ENCODE assay signal across 8 mouse cellular contexts in the genomic region with DNA sequence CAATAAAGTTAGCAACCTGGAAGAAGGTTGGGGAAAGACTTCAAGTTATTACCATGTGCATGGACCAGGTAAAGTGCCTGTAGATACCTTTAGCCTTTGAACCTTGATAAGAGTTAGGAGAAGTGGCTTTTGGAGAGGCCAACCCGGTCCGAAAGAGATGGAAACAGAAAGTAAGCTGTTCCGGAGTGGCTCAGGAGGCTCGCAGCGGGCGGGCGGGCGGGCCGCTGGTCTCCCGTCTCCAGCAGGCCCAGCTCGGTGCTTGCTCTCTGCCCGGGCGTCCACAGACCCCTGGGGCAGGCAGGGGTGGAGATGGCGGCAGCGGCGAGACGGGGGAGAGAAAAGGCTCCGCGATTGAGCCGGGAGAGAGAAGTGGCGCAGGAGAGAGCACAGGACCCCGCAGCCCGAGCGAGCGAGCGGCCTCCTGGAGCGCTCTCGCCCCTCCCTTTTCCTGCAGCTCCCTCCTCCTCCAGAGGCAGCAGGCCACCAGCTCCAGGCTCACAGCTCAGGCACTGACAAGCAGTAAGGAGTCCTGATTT. TPM values are rescaled to one million over a fixed set of nuclear protein-coding genes. Genes with fewer than 3 reads are reported as not detected.
DNase-seq lines count a peak whose midpoint lies in the region; ATAC-seq lines count a peak whose summit lies in the region.

A gene (minus strand): TSS at position 441 of the 536 bp plus-strand sequence.

- no peaks in the 10 kb centered on the region for H3K9me3 ChIP-seq in hindbrain, embryonic 14.5 days (ENCODE audit: control insufficient read depth, low read length)

- H3K4me1 ChIP-seq in hindbrain, embryonic 14.5 days (replicated peaks; ENCODE audit: control insufficient read depth, insufficient read depth, low read length), result 0 out of 2 replicates have a peak, but pooled peaks cover 5% of the 10 kb centered on the region

- peak within 1 kb of the TSS; percentile 67; the same call in 1 of the 2 replicates for H3K27ac ChIP-seq in hindbrain, embryonic 14.5 days

- peak within 1 kb of the TSS; percentile 47 for H3K4me3 ChIP-seq in hindbrain, embryonic 14.5 days (replicated peaks; ENCODE audit: low read length)

- H3K4me2 ChIP-seq in hindbrain, embryonic 14.5 days (replicated peaks), result peak within 1 kb of the TSS; percentile 62

- no peaks in the 10 kb centered on the region for H3K36me3 ChIP-seq in hindbrain, embryonic 14.5 days (replicated peaks; ENCODE audit: control insufficient read depth, insufficient read depth)

- DNase-seq in R1 (ENCODE audit: low read depth, low spot score), result peak; percentile 66
- peak; percentile 56 to 58 for DNase-seq in cerebellum, postnatal 14 days
- peak; percentile 39 to 51 for DNase-seq in frontal cortex, postnatal 25 days (ENCODE audit: low spot score in 2 of 2)
- DNase-seq in hindbrain, embryonic 14.5 days (ENCODE audit: low spot score), result peak; percentile 51
- DNase-seq in layer of hippocampus, postnatal 36 days, result peak; percentile 69 to 73
- DNase-seq in lung, postnatal 25 days (ENCODE audit: low spot score), result peak; percentile 77
- DNase-seq in retina, postnatal 1 day, result peak; percentile 84
- peak; percentile 82 for DNase-seq in thymus, postnatal 4 days

- peak within 1 kb of the TSS; percentile 69 for H3K9ac ChIP-seq in hindbrain, embryonic 14.5 days

- ATAC-seq in hindbrain, embryonic 14.5 days (ENCODE audit: low FRiP score), result peak; percentile 95

- under 1% methylated on average over 26 of the region's 28 CpGs for WGBS in hindbrain, embryonic 14.5 days

- no peaks in the 10 kb centered on the region for H3K27me3 ChIP-seq in hindbrain, embryonic 14.5 days (ENCODE audit: control insufficient read depth, insufficient read depth, low read length)

RNA-seq across cellular contexts. Expression of the gene that starts here (rescaled TPM):
- 1.1 TPM in 2 replicates for polyA plus RNA-seq in hindbrain, embryonic 14.5 days (2014; fragmentation: Nextera tagmentation; extraction: Ambion mirVana)
- total RNA-seq in layer of hippocampus, postnatal 36 days (2021), result 1 to 10 TPM; 4.7 to 8.2 TPM

Comparison
In these comparisons a context has a peak if more than half of its experiments do, and no peak if none do; other contexts are left out.
1. Peak in every context shown above with its lines: DNase-seq, ATAC-seq, H3K4me3 ChIP-seq and H3K27ac ChIP-seq.